Mouse (Mus musculus): ENCODE measurements around the gene Gm13762.
"Not testable (repeated sequence)": the region's sequence is repeated elsewhere in the genome, so short reads cannot be mapped to it uniquely, and the experiment has no call there.

Gene Gm13762

GRCm38 (mm10) chr2:88980181-88980580 lies at the start of gene Gm13762:
Gene Gm13762 (minus strand): TSS chr2:88980281.
- no peak for DNase-seq (ENCODE audit: low spot score)

GRCm38 (mm10) chr2:89021436-89021835 lies 41.4 kb upstream of the Gm13762 start:
- DNase-seq (ENCODE audit: low spot score): not testable (repeated sequence)

GRCm38 (mm10) chr2:89018240-89018639 lies 38.2 kb upstream of the Gm13762 start, which contains the start of gene Olfr1216:
Gene Olfr1216 (minus strand): TSS chr2:89018340.
- no peak for DNase-seq (ENCODE audit: low spot score)

- no peak for DNase-seq (ENCODE audit: low spot score)
Observed at GRCm38 (mm10) chr2:89006873-89007272, 26.8 kb upstream of the Gm13762 start, which contains the start of gene Olfr1215. Gene Olfr1215 (minus strand): TSS chr2:89006973.

GRCm38 (mm10) chr2:88992553-88992952 lies 12.5 kb upstream of the Gm13762 start, which contains the start of gene Olfr1214:
Gene Olfr1214 (minus strand): TSS chr2:88992653.
- DNase-seq (ENCODE audit: low spot score): no peak

- DNase-seq (ENCODE audit: low spot score): no peak
Observed at GRCm38 (mm10) chr2:88953669-88954068, 26.4 kb downstream of the Gm13762 start, which contains the start of gene Olfr1212. Gene Olfr1212 (plus strand): TSS chr2:88953969.

- DNase-seq (ENCODE audit: low spot score): no peak
Observed at GRCm38 (mm10) chr2:88938011-88938410, 42.1 kb downstream of the Gm13762 start, which contains the start of gene Olfr1211. Gene Olfr1211 (minus strand): TSS chr2:88938111.
